Mouse (Mus musculus): ENCODE data around the gene Tmem150b.

Gene Tmem150b

GRCm38 (mm10) chr7:4725169-4725568 is at the start of gene Tmem150b:
Tmem150b (minus strand) TSS chr7:4725249.
- peak; percentile 87 for DNase-seq (ENCODE audit: low read depth)

DNA sequence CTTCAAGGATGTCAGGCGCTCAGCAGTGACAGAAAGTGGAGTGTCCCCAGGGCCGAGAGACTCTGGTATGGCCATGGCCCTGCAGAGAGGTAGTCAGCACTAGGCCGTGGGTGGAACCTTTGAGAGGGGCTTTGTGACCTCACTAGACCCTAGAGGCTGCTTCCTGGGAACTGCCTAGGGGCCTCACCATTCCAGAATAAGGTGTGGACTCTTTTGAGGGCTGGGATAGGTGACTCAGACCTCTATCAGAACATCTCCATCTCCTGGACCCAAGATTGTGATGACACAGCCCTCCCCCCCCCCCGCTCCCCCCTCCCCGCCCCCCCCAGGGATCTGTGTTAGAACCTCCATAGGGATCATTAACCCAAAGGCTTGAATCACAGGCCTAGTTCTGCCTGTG is 46.2 kb upstream of the Tmem150b start, which contains the start of gene Fam71e2:
TSS of gene Fam71e2 (minus strand) at position 101 of the 400 bp plus-strand sequence.
- DNase-seq (ENCODE audit: low read depth), result no peak

- no peak for DNase-seq (ENCODE audit: low read depth)
These were observed 40.1 kb upstream of the Tmem150b start for GRCm38 (mm10) chr7:4764946-4765710.

DNA sequence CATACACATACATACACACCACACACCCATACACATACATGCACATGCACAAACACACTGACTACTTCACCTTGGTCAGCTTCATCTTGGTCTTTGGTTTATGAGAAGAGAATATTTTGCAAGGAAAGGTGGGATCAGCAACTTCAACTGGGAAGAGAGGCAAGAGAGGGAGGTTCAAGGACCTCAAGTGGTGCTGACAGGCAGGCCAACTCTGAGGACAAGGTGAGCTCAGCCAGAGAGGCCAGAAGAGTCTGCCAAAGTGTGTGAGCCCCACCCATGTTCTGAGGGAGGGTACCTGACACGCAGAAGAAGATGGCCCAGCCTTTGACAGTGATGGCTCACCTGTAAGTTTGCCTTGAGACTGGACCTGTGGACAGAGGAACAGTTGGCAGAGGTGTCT is 34.6 kb upstream of the Tmem150b start:
- DNase-seq (ENCODE audit: low read depth), result no peak

DNA sequence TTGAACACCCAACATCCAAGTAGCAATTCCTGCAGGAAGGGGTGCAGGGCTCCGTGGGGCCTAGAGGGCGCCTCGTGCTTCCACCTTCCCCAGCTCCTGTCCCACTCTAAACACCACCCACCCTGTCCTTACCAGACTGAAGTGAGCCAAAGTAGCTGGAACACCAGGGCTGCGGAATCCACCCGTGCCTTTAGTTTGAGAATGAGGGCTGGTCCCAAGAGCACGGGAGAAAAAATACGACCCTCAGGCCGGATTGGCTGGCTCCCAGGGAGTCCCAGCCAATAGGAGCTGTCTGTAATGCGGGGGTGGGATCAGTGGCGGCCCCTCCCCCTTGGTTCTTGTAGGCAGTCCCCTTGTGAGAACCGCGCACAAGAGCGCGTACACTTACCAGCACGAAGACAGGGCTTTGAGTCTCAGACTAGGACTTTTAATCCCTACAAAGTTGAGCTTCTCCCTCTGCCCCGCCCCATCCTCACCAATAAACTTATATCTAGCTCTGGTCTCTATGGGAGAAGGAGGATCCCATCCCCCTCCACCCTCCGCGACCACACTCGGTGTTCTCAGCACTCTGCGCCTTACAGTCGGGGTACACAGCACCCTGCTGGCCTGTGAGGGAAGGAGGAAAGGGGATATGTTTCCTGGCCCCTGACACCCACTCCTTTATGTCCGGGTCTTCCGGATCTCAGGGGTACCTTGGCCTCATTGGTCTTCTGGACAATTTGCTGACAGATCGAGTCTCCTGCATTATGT is 27.9 kb upstream of the Tmem150b start, which contains the start of gene Cox6b2:
TSS of gene Cox6b2 (minus strand) at position 274 of the 750 bp plus-strand sequence.
- no peak for DNase-seq (ENCODE audit: low read depth)

DNA sequence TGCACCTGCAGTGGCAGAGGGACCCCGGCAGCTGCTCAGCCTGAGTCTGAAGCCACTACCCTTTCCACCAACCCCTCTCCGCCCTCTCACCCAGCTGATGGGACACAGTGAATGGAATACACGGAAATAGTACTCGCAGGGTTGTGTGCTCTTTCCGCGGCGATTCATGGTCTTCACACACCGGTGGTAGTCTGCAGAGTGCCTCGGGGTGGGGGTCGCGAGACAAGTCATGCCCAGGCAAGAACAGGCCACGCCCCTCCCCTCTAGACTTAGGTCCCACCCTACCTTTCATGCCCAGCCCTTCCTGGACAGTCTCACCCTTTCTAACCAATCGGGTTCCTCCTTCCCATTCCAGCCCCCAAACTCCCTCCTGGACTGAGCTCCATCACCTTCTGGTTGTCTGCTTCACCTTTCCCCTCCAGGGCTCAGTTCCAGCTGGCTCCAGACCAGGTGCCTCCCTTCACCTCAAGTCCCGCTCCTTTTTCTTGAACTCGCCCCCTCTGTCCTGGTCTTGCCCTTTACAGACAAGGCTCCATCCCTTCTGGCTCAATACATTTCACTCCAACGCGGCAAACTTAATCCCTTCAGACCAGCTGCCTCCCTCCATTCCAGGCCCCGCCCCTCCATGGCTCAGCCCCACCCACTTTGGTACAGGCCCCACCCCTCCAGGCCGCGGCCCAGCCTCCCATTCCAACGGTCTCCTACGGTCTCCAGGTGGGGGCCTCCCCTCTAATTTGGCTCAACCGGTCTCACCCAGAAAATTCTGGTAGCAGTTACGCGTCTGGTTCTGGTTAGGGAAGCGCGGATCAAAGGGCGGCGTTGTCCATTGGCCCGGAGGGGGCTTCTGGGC is 27.1 kb upstream of the Tmem150b start:
- DNase-seq (ENCODE audit: low read depth), result no peak

DNA sequence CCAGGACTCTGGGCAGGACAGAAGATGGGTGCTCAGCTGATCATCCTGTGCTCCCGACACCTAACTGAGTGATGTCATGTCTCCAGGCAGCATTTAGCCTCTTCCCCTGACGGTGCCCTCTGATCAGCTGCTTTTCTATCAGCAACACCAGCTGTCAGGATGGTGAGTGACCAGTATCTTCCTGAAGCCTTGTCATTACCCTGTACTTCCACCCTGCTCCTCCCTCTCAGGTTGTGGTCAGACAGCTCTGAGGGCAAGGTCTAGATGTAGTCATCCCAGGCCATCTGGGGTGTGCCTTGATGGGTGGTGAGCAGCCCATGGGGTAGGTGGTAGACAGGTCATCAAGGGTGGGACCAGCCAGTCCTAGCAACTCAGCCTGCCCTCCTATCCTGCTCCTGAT is 24.1 kb upstream of the Tmem150b start:
- DNase-seq (ENCODE audit: low read depth), result peak; percentile 49

DNA sequence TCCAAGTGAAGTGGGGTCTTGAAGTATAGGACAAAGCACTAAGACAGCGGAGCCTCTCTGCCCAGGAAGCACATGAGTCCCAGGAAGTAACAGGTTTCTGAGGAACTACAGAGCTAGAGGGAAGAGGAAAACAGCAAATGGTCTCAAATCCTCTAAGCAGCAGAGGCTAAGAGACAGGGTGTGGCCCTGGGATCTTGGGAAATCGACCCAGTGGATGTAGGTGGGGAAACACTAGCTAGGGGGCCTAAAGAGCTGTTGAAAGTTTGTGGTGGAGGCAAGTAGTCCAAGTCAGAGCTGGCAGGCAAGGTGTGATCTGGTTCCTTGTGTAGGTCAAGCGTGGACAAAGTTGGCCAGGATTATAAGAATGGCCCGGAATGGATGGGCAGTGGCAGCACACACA is 23.3 kb upstream of the Tmem150b start:
- peak; percentile 24 for DNase-seq (ENCODE audit: low read depth)

DNA sequence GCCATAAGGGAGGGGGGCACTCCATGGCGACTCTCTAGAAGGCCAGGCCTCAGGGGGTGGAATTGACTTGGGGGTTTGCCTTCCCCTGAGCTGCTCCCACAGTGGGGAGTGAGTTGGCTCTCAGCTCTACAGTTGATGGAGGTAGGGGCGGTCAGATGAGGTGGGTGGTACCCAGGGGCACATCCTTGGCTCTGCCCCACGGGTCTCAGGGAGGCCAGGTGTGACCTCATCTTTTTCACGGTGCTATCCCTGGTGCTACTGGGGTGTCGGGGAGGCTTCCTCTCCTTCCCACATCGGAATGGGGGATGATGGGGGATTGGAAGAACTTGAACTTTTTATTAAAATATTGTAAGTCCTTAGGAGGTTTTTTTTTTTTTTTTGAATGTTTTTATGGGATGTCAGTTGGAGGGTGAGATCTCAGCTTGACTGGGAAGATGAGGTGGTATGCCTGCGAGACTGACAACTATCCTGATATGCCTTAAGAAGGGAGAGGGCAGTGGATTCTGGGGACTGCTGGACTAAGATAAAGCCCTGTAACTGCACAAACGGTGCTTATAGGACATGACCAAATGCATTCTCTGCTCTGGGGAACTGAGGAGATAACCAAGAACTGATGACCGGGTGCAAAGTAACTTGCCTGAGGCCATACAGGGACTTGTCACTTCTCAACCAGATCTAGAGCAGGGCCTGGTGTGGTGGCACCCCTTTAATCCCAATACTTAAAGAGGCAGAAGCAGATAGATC is 22.3 kb upstream of the Tmem150b start:
- no peak for DNase-seq (ENCODE audit: low read depth)

- DNase-seq (ENCODE audit: low read depth), result no peak
These were observed 21.4 kb upstream of the Tmem150b start for GRCm38 (mm10) chr7:4746326-4746980.

DNA sequence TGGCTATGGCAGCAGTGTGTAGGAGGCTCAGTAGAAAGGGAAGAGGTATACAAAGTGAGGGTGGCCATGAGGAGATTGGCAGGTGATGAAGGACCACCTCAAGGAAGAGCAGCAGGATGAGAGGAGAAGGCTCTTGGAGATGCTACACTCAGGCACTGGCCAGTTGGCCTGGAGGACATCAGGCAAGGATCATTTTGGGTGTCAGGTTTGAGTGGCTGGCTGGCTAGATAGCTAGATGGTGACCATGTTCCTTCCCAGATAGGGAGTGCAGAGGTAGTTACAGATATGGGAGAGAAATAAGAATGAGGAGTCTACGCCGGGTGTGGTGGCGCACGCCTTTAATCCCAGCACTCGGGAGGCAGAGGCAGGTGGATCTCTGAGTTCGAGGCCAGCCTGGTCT is 19.8 kb upstream of the Tmem150b start:
- DNase-seq (ENCODE audit: low read depth), result no peak

DNA sequence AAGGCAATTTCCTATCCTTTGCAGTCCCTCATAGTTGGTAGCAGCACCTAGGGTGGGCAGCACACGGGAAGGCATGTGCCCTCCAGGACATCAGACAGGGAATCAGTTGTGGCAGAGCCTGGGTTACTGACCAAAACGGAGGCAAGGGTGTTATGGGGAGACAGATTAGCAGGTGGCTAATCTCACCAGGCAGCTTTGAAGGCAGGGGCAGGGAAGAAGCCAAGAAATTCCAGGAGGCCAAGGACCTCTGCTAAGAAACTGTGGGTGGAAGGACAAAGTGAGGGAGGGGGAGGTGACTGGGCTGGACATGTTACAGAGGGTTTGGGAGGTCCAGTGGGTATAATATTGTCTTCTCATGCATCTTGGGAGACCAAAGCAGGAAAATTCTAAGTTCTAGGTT is 18.3 kb upstream of the Tmem150b start:
- no peak for DNase-seq (ENCODE audit: low read depth)

- no peak for DNase-seq (ENCODE audit: low read depth)
These were observed 17.4 kb upstream of the Tmem150b start for GRCm38 (mm10) chr7:4742482-4742819.

DNA sequence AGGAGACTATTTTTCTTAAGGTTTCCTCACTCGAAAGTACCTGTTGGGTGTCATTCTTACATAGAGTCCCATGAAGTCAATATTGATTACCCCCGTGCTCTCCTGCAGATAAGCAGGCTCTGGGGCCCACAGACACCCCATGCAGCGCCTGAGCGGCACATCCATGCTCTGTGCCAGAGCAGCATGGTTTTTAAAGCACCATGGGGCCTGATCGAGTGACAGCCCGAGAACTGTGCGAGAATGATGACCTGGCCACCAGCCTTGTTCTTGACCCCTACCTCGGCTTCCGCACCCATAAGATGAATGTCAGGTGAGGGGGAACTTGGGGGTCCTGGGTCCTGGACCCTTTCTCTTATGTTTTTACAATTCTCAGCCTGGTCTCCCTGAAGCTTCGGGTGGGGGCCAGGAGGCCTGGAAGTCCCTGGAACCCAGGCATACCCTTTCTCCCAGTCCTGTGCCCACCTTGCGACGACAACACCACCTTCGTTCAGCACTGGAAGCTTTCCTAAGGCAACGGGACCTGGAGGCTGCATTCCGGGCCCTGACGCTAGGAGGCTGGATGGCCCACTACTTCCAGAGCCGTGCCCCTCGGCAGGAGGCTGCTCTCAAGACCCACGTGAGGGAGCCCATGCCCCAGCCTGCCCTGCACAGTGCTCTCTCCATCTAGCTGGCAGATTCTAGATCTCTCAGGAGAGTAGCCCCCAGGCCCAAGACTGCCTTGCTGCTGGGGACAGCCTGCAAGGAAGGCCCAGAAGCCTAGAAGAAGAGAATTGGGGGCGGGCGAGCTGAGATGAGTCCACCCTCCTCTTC is 16.8 kb upstream of the Tmem150b start:
- DNase-seq (ENCODE audit: low read depth), result no peak

GRCm38 (mm10) chr7:4741151-4741550 is 16.1 kb upstream of the Tmem150b start:
- peak; percentile 75 for DNase-seq (ENCODE audit: low read depth)

- no peak for DNase-seq (ENCODE audit: low read depth)
These were observed 15.3 kb upstream of the Tmem150b start for GRCm38 (mm10) chr7:4740309-4740727.

DNA sequence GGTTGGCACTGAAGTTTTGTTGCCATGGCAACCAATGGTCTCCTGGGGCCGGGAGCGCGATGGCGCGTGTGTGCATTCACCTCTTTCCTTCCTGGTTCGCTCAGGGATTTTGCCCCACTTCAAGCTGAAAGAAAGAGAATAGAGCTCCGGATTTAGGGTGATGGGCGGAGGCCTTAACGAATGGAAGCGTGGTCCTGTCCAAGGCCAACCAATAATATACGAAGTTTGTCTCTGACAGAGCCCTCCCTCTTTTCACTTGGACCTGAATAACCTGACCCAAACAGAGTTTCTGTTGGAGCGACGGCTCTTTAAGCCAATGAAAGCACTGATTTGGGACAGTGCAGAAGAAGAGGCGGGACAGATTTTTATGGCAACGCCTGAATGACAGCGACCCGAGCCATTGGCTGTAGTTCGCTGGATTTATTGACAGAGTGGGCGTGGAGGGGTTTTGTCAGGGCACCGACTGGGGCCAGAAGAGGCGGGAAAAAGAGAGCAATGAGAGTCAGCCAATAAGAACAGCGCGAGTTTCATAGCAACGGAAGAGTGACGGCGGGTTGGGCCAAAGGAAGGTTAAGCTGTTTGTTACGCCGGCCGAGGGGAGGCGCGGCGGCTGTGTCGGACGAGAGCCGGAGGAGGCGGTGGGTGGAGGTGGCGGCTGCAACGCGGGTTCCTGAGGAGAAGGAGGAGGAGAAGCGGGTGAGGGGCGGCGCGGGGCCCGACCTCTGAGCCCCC is 14.7 kb upstream of the Tmem150b start, which contains the start of gene Kmt5c:
TSS of gene Kmt5c (plus strand) at position 572 of the 732 bp plus-strand sequence.
- peak; percentile 100 for DNase-seq (ENCODE audit: low read depth)

DNA sequence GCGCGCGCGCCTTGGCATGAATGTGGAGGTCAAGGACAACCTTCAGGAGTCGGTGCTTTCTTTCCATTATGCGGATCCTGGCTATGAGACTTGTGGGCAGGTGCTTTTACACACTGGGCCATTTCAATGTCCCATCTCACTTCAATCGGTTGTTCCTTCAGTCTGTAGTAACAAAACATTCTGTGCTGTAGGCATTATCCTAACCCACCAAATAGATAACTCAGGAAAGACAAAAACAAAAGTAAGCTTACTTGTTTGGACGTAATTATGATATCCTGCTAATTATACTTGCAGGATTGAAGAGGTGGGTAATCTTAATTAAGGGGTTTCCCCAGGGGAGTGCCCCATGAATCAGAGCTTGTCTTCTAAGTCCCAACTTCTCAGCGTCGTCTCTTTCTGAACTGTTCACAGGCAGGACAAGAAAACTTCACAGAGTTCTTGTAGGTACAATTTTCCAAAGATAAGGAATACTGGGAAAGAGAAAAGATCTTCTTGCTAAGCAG is 14.0 kb upstream of the Tmem150b start:
- peak; percentile 22 for DNase-seq (ENCODE audit: low read depth)

- DNase-seq (ENCODE audit: low read depth), result peak; percentile 41
These were observed 7.9 kb upstream of the Tmem150b start for GRCm38 (mm10) chr7:4732968-4733392.

Data from 416B (cell line).